In genomic region chr3:90161541-90161940, GRCm38 (mm10) we compare ENCODE assay signal across 19 mouse cellular contexts. TPM values are rescaled to one million over a fixed set of nuclear protein-coding genes. Genes with fewer than 3 reads are reported as not detected.
DNase-seq lines count a peak whose midpoint lies in the region; ATAC-seq and TF ChIP-seq lines count a peak whose summit lies in the region.
"Had no signal": no experiment of that assay in that cellular context is flagged by ENCODE, and none has a peak within 500 bp of the region (broad histone marks: within the 10 kb centered on the region; RNA-seq: fewer than 3 reads in every experiment).

No protein-coding gene starts in this region.

- H3K4me3 ChIP-seq in liver, adult 2 months (ENCODE audit: insufficient read depth, low read depth, low read length), result no peak overlapping the region
- no peak overlapping the region for H3K4me3 ChIP-seq in liver, embryonic 12.5 days
- H3K4me3 ChIP-seq: embryonic facial prominence, embryonic 10.5 days; intestine, embryonic 15.5 days; limb, embryonic 13.5 days; midbrain, embryonic 10.5 days; neural tube, embryonic 13.5 days had no signal

- no peak overlapping the region for H3K9ac ChIP-seq in liver, adult 2 months (ENCODE audit: low read depth, low read length)
- no peak overlapping the region for H3K9ac ChIP-seq in liver, embryonic 12.5 days
- H3K9ac ChIP-seq: hindbrain, embryonic 14.5 days; intestine, embryonic 15.5 days; limb, embryonic 13.5 days; neural tube, embryonic 13.5 days had no signal

- DNase-seq in liver, adult 2 months (ENCODE audit: extremely low read depth, low read depth, low spot score), result peak; percentile 46
- no peak for DNase-seq in Patski (ENCODE audit: low read depth, low spot score)
- peak; percentile 36 for DNase-seq in adrenal gland, postnatal 25 days
- peak; percentile 70 for DNase-seq in testis, postnatal 14 days (ENCODE audit: low spot score)
- DNase-seq in cerebellum, postnatal 10 days, result no peak
- DNase-seq in kidney, adult 9 months, result no peak
- DNase-seq: cerebellum, postnatal 25 days; gastrocnemius, postnatal 36 days; kidney, postnatal 10 days; lung, postnatal 14 days; thymus, adult 2 months had no signal

- no peaks in the 10 kb centered on the region for H3K36me3 ChIP-seq in liver, adult 2 months (ENCODE audit: control insufficient read depth, insufficient read depth, low read length)
- H3K36me3 ChIP-seq in liver, embryonic 12.5 days, result no peaks in the 10 kb centered on the region
- H3K36me3 ChIP-seq: embryonic facial prominence, embryonic 10.5 days; intestine, embryonic 15.5 days; limb, embryonic 13.5 days; midbrain, embryonic 10.5 days; neural tube, embryonic 13.5 days had no signal

- CTCF ChIA-PET in Patski (lab: Charles Lee), result interaction anchor here (1.1 to 1.3 kb wide), 3 partner anchors 28 to 40 kb away, joined by 3 to 4 read pairs (median 4); no protein-coding TSS in a partner anchor

- peaks cover 4% of the 10 kb centered on the region for H3K4me1 ChIP-seq in liver, adult 2 months (ENCODE audit: control insufficient read depth, insufficient read depth, low read length)
- H3K4me1 ChIP-seq in liver, embryonic 12.5 days, result peaks cover 9% of the 10 kb centered on the region
- H3K4me1 ChIP-seq: embryonic facial prominence, embryonic 10.5 days; intestine, embryonic 15.5 days; limb, embryonic 13.5 days; midbrain, embryonic 10.5 days; neural tube, embryonic 13.5 days had no signal

- no peaks in the 10 kb centered on the region for H3K9me3 ChIP-seq in liver, embryonic 12.5 days (replicated peaks)
- H3K9me3 ChIP-seq: embryonic facial prominence, embryonic 10.5 days; intestine, embryonic 15.5 days; limb, embryonic 13.5 days; midbrain, embryonic 10.5 days; neural tube, embryonic 13.5 days had no signal

- no peak for ATAC-seq in liver, embryonic 12.5 days
- no peak for ATAC-seq in Patski
- ATAC-seq: forebrain, embryonic 14.5 days; intestine, embryonic 15.5 days had no signal

- TF ChIP-seq POLR2A in liver, adult 2 months (IDR thresholded peaks at IDR 0.05; ENCODE audit: extremely low read depth, insufficient read depth, low read length), result no peak

- TF ChIP-seq CTCF in liver, adult 2 months (IDR thresholded peaks at IDR 0.05; ENCODE audit: low read depth, low read length), result no peak
- TF ChIP-seq CTCF in Patski (IDR thresholded peaks at IDR 0.05), result peak; percentile 36

- POLR2A ChIA-PET in Patski (lab: Charles Lee), result interaction anchor here (0.7 kb wide), 1 partner anchor 54 kb away, joined by 3 read pairs; no protein-coding TSS in a partner anchor

- H3K79me2 ChIP-seq in liver, adult 2 months (ENCODE audit: control insufficient read depth, insufficient read depth, low read length), result no peaks in the 10 kb centered on the region

- 44% methylated on average over 3 of the region's 3 CpGs for WGBS in liver, adult 2 months
- 48% methylated on average over 3 of the region's 3 CpGs for WGBS in liver, embryonic 12.5 days (ENCODE audit: insufficient replicate concordance)

- H3K4me2 ChIP-seq in liver, embryonic 12.5 days, result no peak overlapping the region
- H3K4me2 ChIP-seq: hindbrain, embryonic 14.5 days; intestine, embryonic 15.5 days; limb, embryonic 13.5 days; neural tube, embryonic 13.5 days had no signal

- H3K27me3 ChIP-seq in liver, adult 2 months (ENCODE audit: control insufficient read depth, insufficient read depth, low read length), result no peaks in the 10 kb centered on the region
- no peaks in the 10 kb centered on the region for H3K27me3 ChIP-seq in liver, embryonic 12.5 days (replicated peaks)
- H3K27me3 ChIP-seq in Patski, result no peaks in the 10 kb centered on the region
- H3K27me3 ChIP-seq: intestine, embryonic 15.5 days; limb, embryonic 13.5 days; neural tube, embryonic 13.5 days had no signal

- in situ Hi-C loops in Patski (cut with MboI; ENCODE audit: low pct_unique_long_range_greater_than_20kb), result no loop called here

- H3K27ac ChIP-seq in liver, adult 2 months (replicated peaks; ENCODE audit: insufficient read depth, low read depth, low read length), result no peak overlapping the region
- no peak overlapping the region for H3K27ac ChIP-seq in liver, embryonic 12.5 days
- H3K27ac ChIP-seq: embryonic facial prominence, embryonic 10.5 days; hindbrain, embryonic 14.5 days; intestine, embryonic 15.5 days; limb, embryonic 13.5 days; midbrain, embryonic 10.5 days; neural tube, embryonic 13.5 days had no signal

RNA-seq across cellular contexts. Expression of gene Rps27, which starts 51.9 kb away (rescaled TPM):
- 904 and 942 TPM in 2 replicates for total RNA-seq in liver, adult 2 months (2014; rRNA removed)
- 220 and 226 TPM in 2 replicates for polyA plus RNA-seq in liver, adult 2 months (2012; rRNA removed)
- polyA plus RNA-seq in liver, embryonic 12.5 days (2016; fragmentation: Nextera tagmentation; extraction: Ambion mirVana), result 777 and 835 TPM in 2 replicates
- polyA plus RNA-seq in Patski (2021), result 2,084 TPM
- total RNA-seq in adrenal gland, postnatal 25 days (2021), result 1,629 and 1,829 TPM in 2 replicates

RNA-seq across cellular contexts. Expression of gene Rab13, which starts 52.0 kb away (rescaled TPM):
- 4.8 and 5.2 TPM in 2 replicates for total RNA-seq in liver, adult 2 months (2014; rRNA removed)
- polyA plus RNA-seq in liver, adult 2 months (2012; rRNA removed), result 3.0 and 3.4 TPM in 2 replicates
- 8.3 and 8.6 TPM in 2 replicates for polyA plus RNA-seq in liver, embryonic 12.5 days (2016; fragmentation: Nextera tagmentation; extraction: Ambion mirVana)
- 66.8 TPM for polyA plus RNA-seq in Patski (2021)
- total RNA-seq in adrenal gland, postnatal 25 days (2021), result 31.0 and 49.5 TPM in 2 replicates

RNA-seq across cellular contexts. Expression of gene Nup210l, which starts 57.6 kb away (rescaled TPM):
- 0.07 and 0.09 TPM in 2 replicates for total RNA-seq in liver, adult 2 months (2014; rRNA removed)
- 0.01 and 0.02 TPM in 2 replicates for polyA plus RNA-seq in liver, adult 2 months (2012; rRNA removed)
- polyA plus RNA-seq in liver, embryonic 12.5 days (2016; fragmentation: Nextera tagmentation; extraction: Ambion mirVana), result 0.11 and 0.19 TPM in 2 replicates
- 0.46 TPM for polyA plus RNA-seq in Patski (2021)
- total RNA-seq in adrenal gland, postnatal 25 days (2021), result 0.55 and 0.71 TPM in 2 replicates

Comparison
In these comparisons a context has a peak if more than half of its experiments do, and no peak if none do; other contexts are left out.
1. DNase-seq: peak in liver, adult 2 months (single experiment), adrenal gland, postnatal 25 days (single experiment) and testis, postnatal 14 days (single experiment); none in Patski (single experiment), cerebellum, postnatal 10 days (0 of 2) and kidney, adult 9 months (single experiment).